ENCODE assay signal across 14 mouse cellular contexts in the genomic region with DNA sequence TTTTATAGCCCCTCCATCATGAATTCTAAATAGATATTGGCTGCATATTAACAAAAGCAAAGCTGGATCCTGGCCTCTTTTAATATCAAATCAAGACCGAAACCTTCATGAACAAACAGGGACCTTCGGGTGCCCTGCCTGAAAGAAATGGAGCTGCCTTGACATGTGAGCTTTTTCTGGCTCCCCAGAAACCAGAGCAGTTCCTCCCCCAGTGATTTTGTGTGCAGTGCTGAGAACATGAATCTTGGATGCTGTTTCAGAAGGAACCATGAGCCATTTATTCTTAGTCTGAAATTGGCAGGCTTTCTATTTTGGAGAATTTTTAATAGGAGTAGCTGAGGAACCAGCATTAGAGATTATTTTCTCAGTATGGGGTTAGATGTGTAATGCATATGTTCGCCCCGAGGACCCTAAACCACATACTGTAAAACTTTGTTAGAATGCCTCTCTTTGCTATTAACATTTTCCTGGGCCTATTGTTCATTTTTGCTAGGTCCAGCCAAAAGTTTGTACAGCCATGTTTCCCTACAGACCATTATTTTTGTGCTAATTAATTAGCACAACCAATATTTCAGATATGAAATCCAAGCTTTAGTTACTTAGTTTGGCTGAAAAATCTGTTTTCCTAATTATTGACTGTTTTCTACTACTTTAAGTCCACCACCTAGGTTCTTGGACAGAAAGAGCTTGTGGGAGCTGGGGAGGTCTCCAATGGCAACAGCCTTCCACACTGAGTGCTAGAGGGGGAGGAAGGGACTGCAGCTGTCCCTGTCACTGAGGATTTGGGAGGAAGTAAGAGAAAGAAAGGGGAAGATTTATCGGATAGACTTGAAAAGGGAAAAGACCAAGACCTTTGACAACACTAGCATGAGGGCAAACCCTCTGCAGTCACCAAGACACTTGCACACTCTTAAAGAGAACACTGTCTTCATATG.
DNase-seq lines count a peak whose midpoint lies in the region; ATAC-seq lines count a peak whose summit lies in the region.
"Had no signal": no experiment of that assay in that cellular context is flagged by ENCODE, and none has a peak within 500 bp of the region (broad histone marks: within the 10 kb centered on the region; RNA-seq: fewer than 3 reads in every experiment).

No protein-coding gene starts in this region.

- H3K27ac ChIP-seq in intestine, embryonic 16.5 days (ENCODE audit: low read length) = no peak overlapping the region
- H3K27ac ChIP-seq: liver, embryonic 14.5 days; midbrain, embryonic 13.5 days had no signal

- 81% methylated on average over 5 of the region's 5 CpGs for WGBS in intestine, embryonic 16.5 days

- intact Hi-C loops in gastrocnemius, postnatal 36 days (cut with DNase I) = no loop called here

- no peak overlapping the region for H3K4me2 ChIP-seq in intestine, embryonic 16.5 days (ENCODE audit: low read depth, low read length)
- H3K4me2 ChIP-seq: midbrain, embryonic 13.5 days had no signal

- no peak overlapping the region for H3K4me3 ChIP-seq in intestine, embryonic 16.5 days (ENCODE audit: low read length)
- H3K4me3 ChIP-seq: midbrain, embryonic 13.5 days had no signal

- H3K9ac ChIP-seq in intestine, embryonic 16.5 days (ENCODE audit: low read depth, low read length) = no peak overlapping the region
- H3K9ac ChIP-seq: liver, embryonic 14.5 days; midbrain, embryonic 13.5 days had no signal

- H3K4me1 ChIP-seq in intestine, embryonic 16.5 days (ENCODE audit: control insufficient read depth, insufficient read depth, low read length) = no peaks in the 10 kb centered on the region
- H3K4me1 ChIP-seq: midbrain, embryonic 13.5 days had no signal

- no peaks in the 10 kb centered on the region for H3K9me3 ChIP-seq in intestine, embryonic 16.5 days (ENCODE audit: control insufficient read depth, low read length)
- H3K9me3 ChIP-seq: midbrain, embryonic 13.5 days had no signal

- peak; percentile 52 for DNase-seq in gastrocnemius, adult 18-20 months (ENCODE audit: low spot score)
- DNase-seq in gastrocnemius, postnatal 36 days = no peak
- DNase-seq in right cerebral cortex, adult 18-20 months = peak; percentile 53
- DNase-seq in right cerebral cortex, postnatal 14 days = no peak
- DNase-seq in left cerebral cortex, adult 11 months (ENCODE audit: low spot score) = peak; percentile 27
- no peak for DNase-seq in natural killer cell, adult 2 months (ENCODE audit: low spot score in 2 of 2)
- DNase-seq in spleen, postnatal 10 days (ENCODE audit: low spot score in 2 of 2) = no peak
- DNase-seq: cerebellum, postnatal 14 days; kidney, adult 11 months; thymus, adult 18-20 months had no signal

- no peaks in the 10 kb centered on the region for H3K27me3 ChIP-seq in intestine, embryonic 16.5 days (replicated peaks; ENCODE audit: control insufficient read depth, insufficient read depth, low read length)
- H3K27me3 ChIP-seq: midbrain, embryonic 13.5 days had no signal

- no peaks in the 10 kb centered on the region for H3K36me3 ChIP-seq in intestine, embryonic 16.5 days (ENCODE audit: control insufficient read depth, insufficient read depth, low read length)
- H3K36me3 ChIP-seq: midbrain, embryonic 13.5 days had no signal

- no peak for ATAC-seq in intestine, embryonic 16.5 days
- ATAC-seq: activated CD4-positive, CD25-positive, alpha-beta regulatory T cell, adult 4 months; midbrain, embryonic 13.5 days had no signal

Comparison
In these comparisons a context has a peak if more than half of its experiments do, and no peak if none do; other contexts are left out.
1. DNase-seq: peak in gastrocnemius, adult 18-20 months (single experiment), right cerebral cortex, adult 18-20 months (single experiment) and left cerebral cortex, adult 11 months (single experiment); none in gastrocnemius, postnatal 36 days (0 of 2), right cerebral cortex, postnatal 14 days (single experiment), natural killer cell, adult 2 months (0 of 2) and spleen, postnatal 10 days (0 of 2).